Mouse (Mus musculus): ENCODE results near the gene Tead1.

The Tead1 gene

GRCm38 (mm10) chr7:112937089-112937488, 258.0 kb downstream of the Tead1 start:
- no peak for DNase-seq

- no peak for DNase-seq
Observed at GRCm38 (mm10) chr7:112938959-112939358, 259.8 kb downstream of the Tead1 start.

- no peak for DNase-seq
Observed at GRCm38 (mm10) chr7:112942567-112942966, 263.4 kb downstream of the Tead1 start.

GRCm38 (mm10) chr7:112943056-112943455, 263.9 kb downstream of the Tead1 start:
- DNase-seq: no peak

GRCm38 (mm10) chr7:112946706-112947105, 267.6 kb downstream of the Tead1 start:
- DNase-seq: no peak

GRCm38 (mm10) chr7:112953777-112954291, 274.7 kb downstream of the Tead1 start, which contains the start of gene Rassf10:
Gene Rassf10 (plus strand): TSS chr7:112953962.
- peak; percentile 29 for DNase-seq

DNA sequence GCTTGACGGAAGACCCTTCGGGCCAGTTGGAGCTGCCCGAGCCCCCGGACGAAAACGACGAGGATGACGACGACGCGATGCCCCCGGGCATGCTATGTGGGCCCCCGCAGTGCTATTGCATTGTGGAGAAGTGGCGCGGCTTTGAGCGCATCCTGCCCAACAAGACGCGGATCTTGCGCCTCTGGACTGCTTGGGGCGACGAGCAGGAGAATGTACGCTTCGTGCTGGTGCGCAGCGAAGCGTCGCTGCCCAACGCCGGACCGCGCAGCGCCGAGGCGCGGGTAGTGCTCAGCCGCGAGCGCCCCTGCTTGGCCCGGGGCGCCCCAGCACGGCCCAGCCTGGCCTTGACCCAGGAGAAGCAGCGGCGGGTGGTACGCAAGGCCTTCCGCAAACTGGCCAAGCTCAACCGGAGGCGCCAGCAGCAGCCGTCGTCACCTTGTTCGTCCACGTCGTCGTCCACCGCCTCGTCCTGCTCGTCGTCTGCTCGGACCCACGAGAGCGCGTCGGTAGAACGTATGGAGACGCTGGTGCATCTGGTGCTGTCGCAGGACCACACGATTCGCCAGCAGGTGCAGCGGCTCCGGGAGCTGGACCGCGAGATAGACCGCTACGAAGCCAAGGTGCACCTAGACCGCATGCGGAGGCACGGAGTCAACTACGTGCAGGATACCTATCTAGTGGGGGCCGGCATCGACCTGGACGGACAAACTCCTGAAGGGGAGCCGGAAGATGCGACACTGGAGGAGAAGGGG, 275.4 kb downstream of the Tead1 start:
- peak; percentile 18 for DNase-seq

DNA sequence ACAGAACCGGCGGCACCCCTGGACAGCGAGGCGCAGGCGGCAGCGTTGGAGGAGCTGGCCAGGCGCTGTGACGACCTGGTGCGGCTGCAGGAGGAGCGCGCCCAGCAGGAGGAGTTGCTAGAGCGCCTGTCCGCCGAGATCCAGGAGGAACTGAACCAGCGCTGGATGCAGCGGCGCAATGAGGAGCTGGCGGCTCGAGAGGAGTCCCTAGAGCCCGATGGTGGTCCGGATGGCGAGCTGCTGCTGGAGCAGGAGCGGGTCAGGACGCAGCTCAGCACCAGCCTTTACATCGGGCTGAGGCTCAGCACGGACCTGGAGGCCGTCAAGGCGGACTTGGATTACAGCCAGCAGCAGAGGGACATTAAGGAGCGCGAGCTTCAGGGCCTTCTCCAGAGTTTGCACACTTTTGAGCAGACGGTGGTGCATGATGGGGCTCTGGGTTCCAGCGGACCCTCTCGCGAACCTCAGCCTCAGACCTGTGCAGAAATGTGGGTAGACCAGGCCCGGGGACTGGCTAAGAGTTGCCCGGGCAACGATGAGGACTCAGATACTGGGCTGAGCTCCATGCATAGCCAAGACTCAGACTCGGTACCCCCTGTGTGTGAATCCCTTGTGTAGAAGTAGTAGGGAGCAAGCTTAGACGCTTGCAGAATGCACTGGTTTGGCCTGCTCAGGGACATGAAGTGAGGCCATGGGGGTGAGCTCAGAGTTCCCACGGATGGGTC, 276.1 kb downstream of the Tead1 start:
- DNase-seq: peak; percentile 22

- DNase-seq: no peak
Observed at GRCm38 (mm10) chr7:112955955-112956354, 276.8 kb downstream of the Tead1 start.
